Mouse (Mus musculus): ENCODE measurements around the gene Phyhd1.

Phyhd1 gene

GRCm38 (mm10) chr2:30256616-30257350, 9.2 kb upstream of the Phyhd1 start:
- no peak for DNase-seq

GRCm38 (mm10) chr2:30257699-30258460, 8.1 kb upstream of the Phyhd1 start:
- no peak for DNase-seq

GRCm38 (mm10) chr2:30258600-30258999, 7.4 kb upstream of the Phyhd1 start:
- no peak for DNase-seq

- DNase-seq: peak; percentile 15 to 36
Measured at GRCm38 (mm10) chr2:30259131-30260064, 6.6 kb upstream of the Phyhd1 start.

GRCm38 (mm10) chr2:30261064-30261736, 4.8 kb upstream of the Phyhd1 start:
- DNase-seq: no peak

GRCm38 (mm10) chr2:30261921-30262839, 3.8 kb upstream of the Phyhd1 start:
- DNase-seq: peak; percentile 45 to 55

GRCm38 (mm10) chr2:30262840-30263441, 3.1 kb upstream of the Phyhd1 start:
- peak; percentile 91 to 92 for DNase-seq

GRCm38 (mm10) chr2:30263811-30264210, 2.2 kb upstream of the Phyhd1 start:
- DNase-seq: no peak

- DNase-seq: no peak
Measured at GRCm38 (mm10) chr2:30264671-30265519, 1.1 kb upstream of the Phyhd1 start.

- peak; percentile 59 to 73 for DNase-seq
Measured at GRCm38 (mm10) chr2:30266392-30266941, 464 bp downstream of the Phyhd1 start.

GRCm38 (mm10) chr2:30267466-30267865, 1.5 kb downstream of the Phyhd1 start:
- DNase-seq: no peak

- DNase-seq: no peak
Measured at GRCm38 (mm10) chr2:30268371-30268770, 2.4 kb downstream of the Phyhd1 start.

GRCm38 (mm10) chr2:30269241-30269990, 3.4 kb downstream of the Phyhd1 start:
- no peak for DNase-seq

GRCm38 (mm10) chr2:30270134-30270533, 4.1 kb downstream of the Phyhd1 start:
- DNase-seq: peak; percentile 80 to 86

- no peak for DNase-seq
Measured at GRCm38 (mm10) chr2:30280743-30281142, 14.7 kb downstream of the Phyhd1 start, which contains the start of gene Gm28038. Gene Gm28038, plus strand, starts transcription at chr2:30281043.

GRCm38 (mm10) chr2:30281651-30282050, 15.6 kb downstream of the Phyhd1 start:
- no peak for DNase-seq

- DNase-seq: no peak
Measured at GRCm38 (mm10) chr2:30283193-30283592, 17.2 kb downstream of the Phyhd1 start.

- DNase-seq: no peak
Measured at GRCm38 (mm10) chr2:30285004-30285403, 19.0 kb downstream of the Phyhd1 start.
